Mouse (Mus musculus): Measurements from ENCODE around the gene Scd4. TPM values are rescaled to one million over a fixed set of nuclear protein-coding genes. Genes with fewer than 3 reads are reported as not detected.

Gene Scd4
- 2.2 and 2.9 TPM in 2 replicates for total RNA-seq (2021)
- long read RNA-seq, experiment 1 = 0 reads
- long read RNA-seq, experiment 2, partial matches to known transcripts = 0 of 1 reads
- long read RNA-seq, experiment 2, other reads (novel, unspliced or antisense) = 0 of 1 reads

DNA sequence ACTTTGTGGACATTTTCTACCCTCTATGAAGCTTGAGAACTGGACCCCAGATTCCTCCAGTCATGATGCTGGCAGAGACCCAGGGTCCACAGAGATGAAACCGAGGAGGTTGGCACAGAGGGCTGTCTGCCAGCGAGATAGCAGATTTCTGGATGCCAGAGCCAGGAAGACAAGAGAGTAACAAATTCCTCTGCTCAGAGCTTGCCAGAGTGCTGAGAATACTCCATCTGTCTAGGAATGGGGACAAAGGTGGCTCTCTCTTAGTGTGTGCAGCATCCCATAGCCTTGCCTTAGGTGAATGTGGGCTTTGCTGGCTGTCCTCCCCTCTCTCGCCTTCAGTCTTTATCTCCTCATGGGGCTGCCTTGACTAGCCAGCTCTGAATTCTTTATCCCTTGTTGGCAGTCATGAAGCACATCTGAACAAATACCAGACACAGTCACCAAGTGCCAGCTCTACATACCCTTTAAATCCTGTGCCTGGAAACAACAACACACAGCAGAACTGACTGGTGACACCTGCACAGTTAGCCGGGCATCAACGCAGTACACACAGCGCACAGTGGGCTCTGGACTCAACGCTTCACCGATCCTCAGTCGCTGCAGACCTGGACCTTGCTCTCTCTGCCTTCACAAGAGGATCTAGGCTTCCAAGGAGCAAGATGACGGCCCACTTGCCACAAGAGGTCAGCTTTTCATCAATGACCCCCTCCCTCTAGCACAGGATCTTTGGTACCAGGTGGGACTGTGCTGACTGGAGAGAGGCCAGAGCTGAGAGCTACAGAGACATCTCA is at the start of gene Scd4:
Gene Scd4 (plus strand): TSS at position 260 of the 791 bp plus-strand sequence.
- peak; percentile 72 for DNase-seq

DNA sequence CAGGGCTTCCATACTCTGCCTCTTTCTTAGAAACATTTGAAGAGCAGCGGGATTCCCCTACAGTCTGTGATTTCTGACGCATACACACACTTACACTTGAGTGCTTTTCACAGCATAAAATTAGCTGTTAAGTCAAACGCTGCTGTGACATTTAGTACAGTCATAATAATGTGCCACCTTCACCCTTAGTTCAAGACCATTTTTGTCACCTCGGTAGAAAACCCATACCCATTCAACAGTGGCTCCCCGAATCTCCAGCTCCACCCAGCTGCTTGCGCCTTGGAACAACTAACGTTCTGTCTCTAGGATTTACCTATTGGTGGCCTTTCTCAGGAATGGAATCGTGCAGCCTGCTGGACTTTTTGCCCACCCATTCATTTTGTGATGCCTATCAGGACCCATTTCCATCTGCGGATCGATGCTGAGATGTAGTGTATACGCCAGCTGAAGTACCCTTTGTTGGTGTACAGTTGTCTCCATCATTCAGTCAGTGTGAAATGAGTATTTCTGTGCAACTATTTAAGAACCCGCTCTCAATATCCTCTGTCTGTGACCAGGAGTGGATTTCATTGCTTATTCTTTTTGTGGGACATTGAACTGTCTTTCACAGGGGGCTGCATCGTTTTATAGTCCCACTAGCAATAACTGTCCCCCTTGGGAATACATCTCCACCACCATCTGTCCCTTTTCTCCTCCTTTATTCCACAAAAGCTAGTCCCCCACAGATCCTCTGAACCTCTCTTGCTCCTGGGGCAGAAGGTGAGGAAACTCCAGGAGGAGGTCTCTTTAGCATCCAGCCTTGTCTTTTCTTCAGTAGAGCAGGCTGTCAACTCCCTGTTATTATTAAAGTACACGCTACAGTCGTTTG is 49.5 kb upstream of the Scd4 start:
- DNase-seq = no peak

DNA sequence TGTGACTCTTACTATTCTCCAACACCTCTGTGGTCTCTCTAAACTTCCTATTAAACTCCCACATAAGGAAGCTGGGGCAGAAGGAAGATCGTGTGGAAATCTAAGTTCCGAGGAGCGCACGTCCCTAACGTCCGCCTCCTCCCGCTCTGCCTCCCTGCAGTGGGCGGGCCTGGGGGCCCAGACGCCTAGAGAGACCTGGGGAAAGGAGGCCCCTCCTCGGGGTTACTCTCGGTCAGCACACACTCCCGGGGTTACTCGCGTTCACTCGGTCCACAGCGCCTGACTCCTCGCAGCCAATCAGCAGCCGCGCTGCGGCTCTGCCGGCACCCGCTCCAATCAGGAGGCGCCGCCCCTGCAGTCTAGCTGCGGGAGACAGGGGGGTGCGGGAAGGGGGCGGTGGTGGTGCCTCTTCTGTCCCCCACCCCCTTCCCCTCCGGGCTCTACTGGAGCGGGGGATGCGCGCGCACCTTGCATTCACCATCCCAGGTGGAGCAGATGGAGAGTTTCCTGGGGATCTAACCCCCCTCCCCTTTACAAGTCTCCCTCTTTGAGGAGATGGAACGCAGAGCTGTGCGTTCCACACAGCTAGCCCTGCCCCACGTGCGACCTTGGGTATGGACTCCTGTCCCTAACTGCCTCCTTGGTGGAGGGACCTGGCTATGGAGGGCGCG is 48.7 kb upstream of the Scd4 start:
- peak; percentile 97 for DNase-seq

DNA sequence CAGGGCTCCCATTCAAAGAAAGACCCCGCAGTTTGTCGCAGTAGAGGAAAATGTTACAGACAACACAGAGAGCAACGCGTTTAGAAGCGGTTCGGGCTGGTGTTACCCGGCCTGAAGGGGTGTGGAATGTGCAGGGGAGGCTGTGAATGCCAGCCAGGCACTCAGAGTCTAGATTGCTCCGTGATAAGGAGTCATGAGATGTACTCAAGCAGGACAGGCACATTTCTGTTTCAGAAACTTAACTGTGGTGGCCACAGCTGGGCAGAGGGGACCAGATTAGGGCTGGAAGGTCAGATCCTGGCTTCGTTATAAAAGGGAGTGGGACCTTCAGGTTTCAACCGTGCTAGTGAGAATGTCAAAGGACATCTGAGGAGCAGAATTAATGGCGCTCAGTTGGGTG is 48.2 kb upstream of the Scd4 start:
- DNase-seq = peak; percentile 64

DNA sequence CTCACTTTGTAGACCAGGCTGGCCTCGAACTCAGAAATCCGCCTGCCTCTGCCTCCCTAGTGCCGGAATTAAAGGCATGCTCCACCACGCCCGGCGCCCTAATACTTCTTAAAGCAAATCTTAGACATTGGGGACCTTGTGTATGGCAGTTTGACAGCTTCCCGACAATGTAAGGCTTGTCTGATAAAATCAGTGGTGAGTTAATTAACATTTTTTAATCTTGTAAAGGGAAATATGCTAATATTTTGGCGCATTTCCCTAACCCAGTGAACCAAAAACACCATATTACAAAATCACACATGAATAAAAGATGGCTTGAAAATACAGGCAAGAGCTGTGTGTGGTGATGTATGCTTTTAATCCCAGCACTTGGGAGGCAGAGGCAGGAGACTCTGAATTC is 47.3 kb upstream of the Scd4 start:
- DNase-seq = no peak

DNA sequence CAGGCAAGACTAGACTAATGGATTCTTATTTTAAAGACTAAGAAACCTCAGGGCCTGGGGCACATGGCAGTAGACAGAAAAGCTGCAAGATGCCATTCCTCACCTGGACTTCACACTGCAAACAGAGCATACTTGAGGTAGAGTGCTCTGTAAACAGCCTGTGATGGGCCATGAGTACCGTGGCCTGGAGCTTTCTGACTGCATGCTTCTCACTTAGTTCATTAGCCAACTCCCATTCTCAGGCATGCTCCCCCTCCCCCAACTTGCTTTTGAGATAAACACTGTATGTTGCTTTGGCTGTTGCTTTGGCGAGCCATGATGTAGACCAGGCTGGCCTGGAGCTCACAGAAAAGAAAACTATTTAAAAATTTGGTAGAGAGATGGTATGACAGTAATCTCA is 46.8 kb upstream of the Scd4 start:
- no peak for DNase-seq

DNA sequence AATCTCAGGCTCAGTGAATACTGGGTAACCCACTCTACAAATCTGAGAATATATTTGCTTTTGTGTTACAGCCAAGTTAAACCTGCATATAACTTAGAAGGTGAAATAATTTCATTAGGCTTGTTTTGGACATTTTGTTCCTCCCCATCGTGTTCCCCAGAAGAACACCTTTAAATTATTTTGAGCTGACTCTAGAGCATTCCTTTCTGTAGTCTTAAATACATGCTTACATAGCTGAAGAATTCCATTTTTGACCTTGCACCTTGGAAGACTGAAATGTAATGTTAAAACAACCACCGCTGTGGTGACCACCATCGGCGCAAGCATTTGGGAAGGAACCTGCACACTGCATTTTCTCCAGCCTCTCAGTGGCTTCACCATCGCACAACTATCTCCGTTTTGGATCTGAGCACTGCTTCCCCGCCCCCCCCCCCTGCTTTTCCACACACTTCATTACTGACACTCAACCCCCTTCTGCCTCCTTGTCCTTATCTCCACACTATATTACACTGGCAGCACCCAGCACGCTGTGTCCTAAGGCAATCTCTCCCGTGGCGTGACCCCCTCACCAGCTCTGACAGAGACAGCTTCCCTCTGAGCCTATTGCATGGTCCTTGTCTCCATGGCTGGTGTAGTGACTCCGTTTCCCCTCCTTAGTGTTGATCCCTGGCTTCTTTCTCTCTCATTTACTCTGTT is 45.3 kb upstream of the Scd4 start:
- no peak for DNase-seq

DNA sequence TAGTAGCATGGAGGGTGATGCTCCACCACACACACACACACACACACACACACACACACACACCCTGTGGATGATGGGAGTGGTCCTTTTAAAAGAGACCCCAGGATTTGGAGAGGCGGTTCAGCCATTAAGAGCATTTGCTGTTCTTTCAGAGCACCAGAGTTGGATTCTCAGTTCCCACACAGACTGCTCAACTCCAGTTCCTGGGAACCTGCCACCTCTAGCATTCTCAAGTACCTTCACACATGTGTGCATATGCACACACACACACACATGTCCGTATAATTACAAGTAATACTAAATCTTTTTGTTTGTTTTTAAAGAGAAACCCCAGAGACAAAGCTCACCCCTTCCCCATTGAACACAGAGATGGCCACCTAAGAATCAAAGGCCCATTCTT is 40.8 kb upstream of the Scd4 start:
- DNase-seq = no peak

DNA sequence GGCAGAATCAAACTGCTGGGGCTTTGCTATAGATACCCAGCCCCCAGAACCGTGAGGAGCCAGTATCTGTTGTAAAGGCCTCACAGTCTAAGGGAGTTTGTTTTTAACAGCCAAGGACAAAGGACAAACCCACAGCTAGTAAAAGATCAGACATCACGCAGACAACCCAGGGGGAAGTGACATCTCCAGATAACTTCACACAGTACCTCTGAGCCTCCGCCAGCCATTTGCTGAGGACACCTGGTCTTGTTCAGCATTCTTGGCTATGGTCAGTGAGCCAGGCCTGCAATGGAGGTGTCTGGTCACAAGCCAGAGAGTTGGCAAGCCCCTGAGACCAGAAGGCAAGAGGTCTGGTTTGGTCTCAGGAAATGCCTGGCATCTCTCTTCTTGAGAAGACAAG is 40.4 kb upstream of the Scd4 start:
- DNase-seq = no peak

DNA sequence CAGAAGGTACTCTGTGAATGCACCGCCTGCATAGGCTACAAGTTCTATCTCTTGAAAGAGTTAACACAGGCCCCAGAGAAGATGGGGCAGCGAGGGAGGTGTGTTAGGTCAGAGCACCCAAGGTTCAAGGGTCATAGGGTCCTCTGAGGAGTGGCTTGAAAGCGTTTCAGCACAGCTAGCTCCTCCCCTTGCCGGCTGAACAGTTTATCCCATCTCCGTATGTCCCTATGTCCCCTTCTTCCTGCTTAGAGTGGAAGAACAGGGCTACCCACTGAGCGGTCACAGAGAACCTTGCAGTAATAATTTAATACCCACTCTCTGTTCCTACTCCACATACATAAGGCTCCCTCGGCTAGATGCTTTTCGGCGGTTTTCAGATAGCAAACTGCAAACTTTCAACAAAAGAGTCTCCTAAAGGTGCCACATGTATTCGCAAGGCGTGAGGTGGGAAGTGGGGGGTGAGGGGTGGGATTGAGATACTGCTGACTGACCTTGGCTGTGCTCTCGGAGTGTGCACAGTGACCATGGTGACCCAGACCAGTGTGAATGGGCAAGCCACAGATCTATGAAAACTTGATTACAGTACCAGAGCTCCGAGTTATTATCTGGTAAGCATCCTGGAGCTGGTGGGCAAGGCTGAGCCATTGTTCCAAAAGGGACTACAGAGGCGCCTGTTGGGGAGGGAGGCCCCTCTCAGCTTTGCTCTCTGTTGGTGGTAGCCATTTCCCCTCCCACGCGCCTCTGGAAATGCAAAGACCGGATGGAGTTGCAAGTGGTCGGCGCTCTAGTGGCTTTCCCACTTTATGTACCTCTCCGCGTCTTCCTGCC is 39.7 kb upstream of the Scd4 start, which contains the start of gene Scd2:
Gene Scd2 (plus strand): TSS at position 734 of the 828 bp plus-strand sequence.
- DNase-seq = peak; percentile 53

DNA sequence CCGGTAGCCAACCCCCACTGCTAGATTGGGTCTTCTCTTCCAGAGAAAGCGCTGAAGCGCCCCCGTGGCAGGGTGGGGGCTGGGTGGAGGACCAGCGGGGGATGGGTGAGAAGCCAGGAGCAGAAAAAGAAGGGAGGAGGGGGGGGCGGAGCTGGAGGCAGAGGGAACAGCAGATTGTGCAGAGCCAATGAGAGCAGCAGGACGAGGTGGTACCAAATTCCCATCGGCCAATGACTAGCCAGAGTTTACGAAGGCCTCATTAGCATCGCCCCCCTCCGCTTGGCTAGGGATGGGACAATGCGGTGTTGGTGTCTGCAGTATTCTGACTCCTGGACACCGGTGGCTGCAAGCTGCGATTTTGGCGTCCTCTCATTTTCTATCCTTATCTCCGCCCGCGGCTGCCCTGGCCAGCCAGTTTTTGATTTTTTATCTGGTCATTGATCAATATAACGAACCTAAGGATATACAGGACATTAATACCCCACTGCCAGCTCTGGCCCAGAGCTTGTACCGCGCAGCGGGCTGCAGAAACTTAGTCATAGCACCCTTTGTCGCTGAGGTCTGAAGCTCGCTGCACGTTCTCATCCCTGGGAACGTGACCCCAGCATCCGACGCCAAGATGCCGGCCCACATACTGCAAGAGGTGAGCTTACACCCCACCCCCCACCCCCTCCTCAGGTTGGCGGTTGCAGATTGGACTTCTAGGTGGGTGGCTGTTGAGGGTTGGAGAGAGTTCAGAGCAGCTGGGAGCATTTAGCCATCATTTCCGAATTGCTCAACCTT is 38.9 kb upstream of the Scd4 start:
- peak; percentile 94 for DNase-seq

DNA sequence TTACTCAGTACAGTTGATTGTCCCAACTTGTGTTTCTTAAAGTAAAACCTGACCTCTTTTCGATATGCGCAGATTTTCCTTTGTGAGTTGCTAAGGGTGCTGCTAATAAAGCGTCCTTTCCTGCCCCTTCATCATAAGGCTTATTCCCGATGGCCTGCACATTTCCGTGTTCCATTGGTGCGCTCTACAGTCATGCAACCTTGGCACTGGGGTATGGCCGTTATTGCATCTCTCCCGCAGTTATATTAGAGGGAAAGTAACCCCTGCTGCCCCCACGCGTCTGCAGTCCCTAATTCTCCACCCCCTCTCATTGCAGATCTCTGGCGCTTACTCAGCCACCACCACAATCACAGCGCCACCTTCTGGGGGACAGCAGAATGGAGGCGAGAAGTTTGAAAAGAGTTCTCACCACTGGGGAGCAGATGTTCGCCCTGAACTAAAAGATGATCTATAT is 38.3 kb upstream of the Scd4 start:
- DNase-seq = peak; percentile 95

DNA sequence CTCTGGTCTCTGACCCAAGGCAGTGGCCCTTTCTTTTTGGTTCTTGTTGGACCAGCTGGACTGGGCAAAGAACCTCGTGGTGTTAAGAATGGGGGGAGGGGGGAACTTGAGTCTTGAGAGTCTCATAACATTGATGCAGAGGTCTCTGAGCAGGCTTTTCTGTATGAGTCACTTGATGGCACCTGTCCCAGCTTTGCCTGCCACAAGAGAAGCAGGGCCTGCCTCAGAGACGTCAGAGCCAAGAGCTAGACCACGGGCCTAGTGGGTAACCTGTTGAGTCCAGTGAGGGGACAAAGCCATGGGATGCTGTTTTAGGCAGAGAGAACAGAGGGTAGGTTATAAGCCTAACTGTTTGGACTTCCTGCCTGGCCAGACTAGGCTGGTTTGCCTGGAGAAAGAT is 37.6 kb upstream of the Scd4 start:
- peak; percentile 72 for DNase-seq

DNA sequence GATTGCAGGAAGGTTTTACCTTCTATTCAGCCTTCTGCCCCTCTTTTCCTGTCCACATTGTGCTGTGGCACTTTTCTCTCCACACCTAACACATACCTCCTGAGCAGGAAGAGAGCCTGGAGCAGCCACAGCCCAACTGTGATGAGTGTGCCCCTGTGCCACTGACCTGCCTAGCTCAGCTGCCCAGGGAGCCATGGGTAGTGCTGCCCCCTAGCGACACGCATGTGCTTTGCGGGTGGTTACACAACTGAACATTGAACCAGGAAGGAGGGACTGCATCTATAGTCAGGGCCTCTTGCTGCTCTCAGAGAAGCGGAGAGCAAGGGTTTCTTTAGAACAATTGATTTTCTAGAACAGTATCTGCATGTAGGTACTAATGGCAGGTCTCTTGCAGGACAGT is 37.2 kb upstream of the Scd4 start:
- peak; percentile 95 for DNase-seq

DNA sequence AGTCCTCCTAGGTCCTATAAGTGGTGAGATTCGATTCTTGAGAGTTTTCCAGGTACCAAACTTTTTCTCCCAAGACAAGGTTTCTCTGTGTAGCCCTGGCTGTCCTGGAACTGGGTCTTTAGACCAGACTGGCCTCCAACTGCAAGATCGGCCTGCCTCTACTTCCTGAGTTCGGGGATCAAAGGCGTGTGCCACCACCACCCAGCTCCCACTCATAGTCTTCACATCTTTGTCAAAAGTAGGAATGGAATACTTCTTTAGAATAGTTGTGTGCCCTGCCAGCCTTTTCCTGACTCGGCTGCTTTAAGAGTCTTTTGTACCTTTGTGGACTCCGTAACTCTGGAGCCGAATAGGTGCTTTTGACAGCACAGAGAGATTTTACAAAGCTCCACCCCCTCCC is 36.7 kb upstream of the Scd4 start:
- no peak for DNase-seq

DNA sequence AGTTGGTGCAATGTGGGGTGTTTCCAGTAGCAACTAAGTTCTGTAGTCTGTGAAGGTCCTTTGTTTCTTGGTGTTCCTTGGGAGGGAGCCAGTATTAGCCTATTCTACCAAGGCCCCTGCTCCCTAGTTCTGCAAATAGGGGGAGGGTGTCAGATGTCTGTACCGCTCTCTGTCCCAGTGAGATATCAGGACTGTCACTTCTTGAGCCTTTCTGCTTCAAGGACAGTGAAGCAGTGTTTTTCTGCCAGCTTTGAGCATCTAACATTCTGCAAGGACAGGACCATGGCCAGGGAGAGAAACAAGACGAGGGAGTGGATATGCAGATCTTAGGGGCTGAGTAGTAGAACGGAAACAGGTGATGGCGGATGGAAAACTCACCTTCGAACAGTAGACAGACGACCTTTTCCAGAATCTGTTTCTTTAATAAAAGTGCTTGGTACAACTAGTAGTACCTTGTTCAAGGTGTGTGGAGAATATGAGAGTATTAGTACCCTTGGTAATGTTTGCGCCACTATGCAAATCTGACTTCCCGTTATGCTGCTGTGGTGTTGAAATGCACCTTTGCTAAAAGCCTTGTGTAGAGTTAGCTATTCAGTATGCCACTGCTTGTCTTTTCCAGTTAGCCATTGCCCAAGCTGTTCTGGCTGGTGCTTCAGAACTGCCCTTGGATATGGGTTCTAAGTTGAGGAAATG is 35.7 kb upstream of the Scd4 start:
- no peak for DNase-seq

DNA sequence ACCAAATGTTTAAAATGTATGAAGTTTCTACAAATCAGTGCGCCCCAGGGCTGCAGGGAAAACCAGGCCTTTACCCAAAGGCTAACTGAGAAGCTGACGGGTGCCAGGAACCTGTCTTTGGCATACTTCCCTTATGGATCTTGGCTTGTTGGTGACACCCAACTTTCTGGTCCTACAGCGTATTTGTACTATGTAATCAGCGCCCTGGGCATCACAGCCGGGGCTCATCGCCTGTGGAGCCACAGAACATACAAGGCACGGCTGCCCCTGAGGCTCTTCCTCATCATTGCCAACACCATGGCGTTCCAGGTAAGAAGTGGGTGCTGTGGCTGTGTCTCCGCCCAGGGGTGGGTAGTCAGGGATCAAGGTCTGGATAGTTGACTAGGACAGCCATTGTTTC is 35.0 kb upstream of the Scd4 start:
- DNase-seq = no peak

DNA sequence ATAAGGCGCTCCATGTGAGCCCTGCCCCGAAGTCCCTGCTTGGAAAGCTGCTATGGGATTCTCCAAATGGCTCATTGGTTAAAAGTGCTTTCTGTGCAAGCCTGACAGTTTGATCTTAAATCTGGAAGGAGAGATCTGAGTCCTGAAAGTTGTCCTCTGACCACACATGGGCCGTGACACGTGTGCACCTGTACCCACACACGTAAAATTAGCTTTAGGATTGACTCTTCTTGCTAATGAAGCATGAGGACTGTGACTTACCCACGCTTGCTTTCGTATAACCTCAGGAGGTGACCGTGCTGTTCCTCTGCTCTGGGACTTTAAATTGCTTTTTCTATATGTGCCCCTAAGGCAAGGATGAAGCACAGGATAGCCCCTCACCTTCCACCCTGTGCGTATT is 33.8 kb upstream of the Scd4 start:
- no peak for DNase-seq

DNA sequence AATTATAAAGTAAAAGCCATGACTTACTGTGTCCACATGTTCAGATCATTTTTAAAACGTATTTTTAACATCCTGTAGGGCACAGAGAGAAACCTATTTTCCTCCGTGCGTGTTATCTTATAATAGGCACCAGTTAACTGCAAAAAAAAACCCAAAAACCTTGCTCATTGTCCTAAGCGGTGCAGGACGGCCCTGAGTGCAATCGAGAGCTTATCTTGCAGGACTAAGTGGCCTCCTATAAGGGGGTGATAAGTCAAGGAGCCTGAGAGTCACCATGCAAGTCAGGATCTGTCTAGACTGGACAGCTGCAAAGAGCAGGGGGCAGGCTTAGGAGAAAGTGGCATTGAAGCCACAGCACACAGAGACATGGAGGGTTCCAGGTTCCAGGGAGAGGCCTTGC is 33.0 kb upstream of the Scd4 start:
- peak; percentile 49 for DNase-seq

DNA sequence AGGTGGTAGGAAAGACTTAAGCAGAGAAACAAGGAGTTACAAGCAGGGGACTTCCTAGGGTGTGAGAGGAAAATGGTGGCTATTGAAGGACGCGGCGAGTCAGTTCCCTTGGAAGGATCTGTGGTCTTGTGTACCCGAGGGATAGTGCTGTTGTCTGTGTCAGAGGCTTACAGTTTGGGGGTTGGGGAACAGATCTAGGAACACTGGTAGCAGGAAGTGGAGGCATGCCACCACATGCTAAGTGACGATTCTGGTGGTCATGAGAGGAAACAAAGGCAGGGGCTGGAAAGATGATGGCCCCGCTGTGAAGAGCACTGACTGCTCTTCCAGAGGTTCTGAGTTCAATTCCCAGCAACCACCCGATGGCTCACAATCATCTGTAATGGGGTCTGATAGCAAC is 32.4 kb upstream of the Scd4 start:
- DNase-seq = peak; percentile 2
